Mouse (Mus musculus) skeletal muscle tissue, postnatal 0 days (tissue): ENCODE data around the gene Tmem29. TPM values are rescaled to one million over a fixed set of nuclear protein-coding genes. Genes with fewer than 3 reads are reported as not detected.

Experiments
- polyA plus RNA-seq: library from polyadenylated mRNA; unstranded; fragments of >200 nt; fragmentation: Nextera tagmentation; extraction: Ambion mirVana; gene quantifications from 2 replicates; pipeline ENCODE4 v1.2.1, GENCODE M21; 2015

Tmem29 gene
- 10.0 and 10.1 TPM in 2 replicates for polyA plus RNA-seq

DNA sequence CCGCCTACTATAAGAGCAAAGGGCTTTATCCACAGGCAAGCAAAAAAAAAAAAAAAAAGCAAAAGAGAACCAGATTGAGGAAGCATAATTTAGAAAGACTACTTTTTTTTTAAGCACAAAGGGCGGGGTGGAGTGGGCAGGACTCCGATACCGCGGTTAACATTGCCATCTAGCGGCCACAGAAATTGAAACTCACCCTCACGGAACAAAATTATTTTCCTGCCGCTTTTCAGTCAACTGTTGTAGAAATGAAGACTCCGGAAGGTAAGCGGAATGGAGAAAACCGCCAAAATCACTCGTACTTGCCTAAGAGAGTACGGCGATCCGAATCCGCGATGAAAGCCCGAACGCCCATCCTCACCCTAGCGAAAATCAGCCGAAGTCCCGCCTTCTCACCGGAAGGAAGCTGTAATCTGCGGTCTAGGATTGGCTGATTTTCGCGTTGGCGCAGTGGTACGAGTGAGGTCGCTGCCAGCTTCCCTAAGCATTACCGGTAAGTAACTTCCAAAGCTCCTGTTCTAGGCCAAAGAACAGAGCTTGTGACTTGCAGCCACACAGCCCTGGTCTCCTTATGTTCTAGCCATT is at the start of gene Tmem29:
TSS of gene Tmem29 (minus strand) at position 389 of the 585 bp plus-strand sequence.

Other genes starting within 250 kb of the Tmem29 start
- gene Alas2, start 88.2 kb upstream of the Tmem29 start, polyA plus RNA-seq = 14.8 and 17.9 TPM in 2 replicates
- 6.9 and 9.1 TPM in 2 replicates for gene Pfkfb1, start 129.1 kb upstream of the Tmem29 start, polyA plus RNA-seq
- gene Apex2, start 130.7 kb upstream of the Tmem29 start, polyA plus RNA-seq = 5.0 and 7.0 TPM in 2 replicates
- 5.6 and 6.0 TPM in 2 replicates for gene Tro, start 198.4 kb upstream of the Tmem29 start, polyA plus RNA-seq